Mouse (Mus musculus) frontal cortex, postnatal 25 days (tissue): Measurements from ENCODE around the gene Gna11.

Source experiments
- DNase-seq, 2 experiments: peaks; one replicate each; pipeline ENCODE4 v3.0.0; 2022; ENCODE audit warnings: low spot score in 2 of 2

The Gna11 gene

DNA sequence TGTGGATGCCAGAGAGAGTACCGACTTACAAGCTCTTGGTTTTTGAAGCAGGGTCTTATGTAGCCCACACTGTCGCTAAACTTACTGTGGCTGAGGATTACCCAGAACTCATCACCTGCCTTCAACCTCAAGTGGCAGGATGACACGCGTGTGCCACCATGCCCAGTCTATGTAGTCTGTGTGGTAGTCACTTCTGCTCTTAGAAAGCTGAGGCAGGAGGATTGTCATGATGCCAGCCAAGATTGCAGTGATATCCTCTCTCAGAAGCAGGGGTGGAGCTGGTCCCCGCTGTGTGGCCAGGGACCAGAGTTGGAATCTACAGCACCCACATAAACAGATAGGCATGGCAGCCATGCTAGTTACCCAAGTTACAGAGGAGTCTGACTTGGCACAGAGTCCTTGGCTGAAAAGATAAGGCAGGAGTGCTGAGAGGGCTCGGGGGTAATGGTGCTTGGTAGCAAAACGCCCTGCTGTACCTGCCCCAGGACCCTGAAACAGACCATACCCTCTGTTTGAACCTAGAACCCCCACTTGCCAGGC is 59.4 kb downstream of the Gna11 start:
- DNase-seq, result no peak

DNA sequence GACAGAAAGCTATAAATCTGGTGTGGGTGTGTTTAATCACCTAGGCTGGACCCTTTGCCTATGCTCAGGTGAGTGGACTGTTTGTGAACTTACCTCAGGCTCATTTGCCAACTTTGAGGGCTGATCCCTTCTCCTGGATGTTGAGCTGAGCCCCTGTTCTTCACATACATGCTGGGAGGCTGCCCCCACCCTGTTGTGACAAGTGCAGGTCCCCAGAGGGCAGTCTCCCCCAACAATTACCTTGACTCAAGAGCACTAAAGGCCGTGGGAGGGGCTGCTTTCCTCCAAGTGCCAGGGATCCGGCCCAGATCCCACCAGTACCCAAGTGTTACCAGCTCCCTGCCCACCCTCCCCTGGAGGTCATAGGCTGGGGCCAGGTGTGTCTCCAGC is 59.9 kb downstream of the Gna11 start:
- DNase-seq, result no peak

DNA sequence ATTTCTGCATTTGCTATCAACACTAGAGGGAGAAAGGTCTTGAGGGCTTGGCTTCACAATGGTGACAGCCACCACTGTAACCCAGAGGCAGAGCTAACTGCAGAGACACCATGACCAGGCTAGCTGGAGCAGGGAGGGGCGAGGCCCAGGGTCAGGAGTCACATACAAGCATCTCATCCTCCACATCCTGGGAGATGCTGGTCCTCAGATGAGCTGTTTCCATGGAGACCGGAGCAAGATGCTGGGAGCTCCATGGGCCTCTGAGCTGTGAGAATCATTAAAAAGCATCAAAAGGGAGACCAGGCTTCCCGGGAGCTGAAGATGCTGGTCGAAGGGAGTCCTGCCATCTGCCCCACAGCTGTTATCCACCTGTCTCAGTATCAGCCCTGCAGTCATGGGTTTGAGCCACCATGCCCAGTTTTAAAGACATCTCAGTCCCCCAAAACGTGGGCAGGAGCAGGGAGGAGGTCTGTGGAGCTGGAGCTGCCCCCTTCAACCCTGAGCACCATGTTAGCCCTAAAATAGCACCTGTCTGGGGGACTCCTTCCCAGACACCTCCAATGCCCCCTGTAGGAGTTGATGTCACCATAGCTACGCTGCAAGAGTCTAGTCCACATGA is 60.4 kb downstream of the Gna11 start:
- DNase-seq, result no peak

DNA sequence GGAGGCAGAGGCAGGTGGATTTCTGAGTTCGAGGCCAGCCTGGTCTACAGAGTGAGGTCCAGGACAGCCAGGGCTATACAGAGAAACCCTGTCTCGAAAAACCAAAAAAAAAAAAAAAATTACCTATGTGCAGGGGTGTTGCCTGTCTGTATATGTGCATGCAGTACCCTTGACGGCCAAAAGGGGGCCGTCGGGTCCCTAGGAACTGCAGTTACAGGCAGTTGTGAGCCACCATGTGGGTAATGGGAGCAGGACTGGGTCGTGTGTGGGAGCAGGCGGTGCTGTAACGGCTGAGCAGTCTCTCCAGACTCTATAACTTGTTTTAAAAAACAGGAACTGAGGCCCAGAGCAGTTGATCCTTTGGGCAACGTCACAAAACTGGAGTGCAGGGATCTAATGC is 61.0 kb downstream of the Gna11 start:
- no peak for DNase-seq

DNA sequence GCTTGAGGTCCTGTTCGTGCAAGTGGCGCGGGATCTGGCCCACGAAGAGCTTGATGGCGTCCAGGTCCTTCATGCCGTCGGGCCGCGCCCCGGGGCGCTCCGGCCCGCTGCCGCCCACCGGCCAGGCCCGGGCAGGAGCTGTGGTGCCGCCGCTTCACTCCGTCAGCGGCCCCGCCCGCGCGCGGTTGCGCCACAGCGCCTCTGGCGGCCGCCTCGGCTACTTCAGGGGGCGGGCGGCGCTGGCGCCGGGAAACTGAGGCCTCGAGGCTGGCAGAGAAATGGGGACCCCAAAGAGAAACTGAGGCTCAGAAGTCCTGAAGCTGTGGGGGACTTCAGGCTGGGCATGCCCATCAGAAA is 62.5 kb downstream of the Gna11 start, which contains the start of gene Celf5:
Gene Celf5, minus strand, starts transcription at position 177 of the 357 bp plus-strand sequence.
- peak in 1 of 2 experiments; percentile 55 for DNase-seq

DNA sequence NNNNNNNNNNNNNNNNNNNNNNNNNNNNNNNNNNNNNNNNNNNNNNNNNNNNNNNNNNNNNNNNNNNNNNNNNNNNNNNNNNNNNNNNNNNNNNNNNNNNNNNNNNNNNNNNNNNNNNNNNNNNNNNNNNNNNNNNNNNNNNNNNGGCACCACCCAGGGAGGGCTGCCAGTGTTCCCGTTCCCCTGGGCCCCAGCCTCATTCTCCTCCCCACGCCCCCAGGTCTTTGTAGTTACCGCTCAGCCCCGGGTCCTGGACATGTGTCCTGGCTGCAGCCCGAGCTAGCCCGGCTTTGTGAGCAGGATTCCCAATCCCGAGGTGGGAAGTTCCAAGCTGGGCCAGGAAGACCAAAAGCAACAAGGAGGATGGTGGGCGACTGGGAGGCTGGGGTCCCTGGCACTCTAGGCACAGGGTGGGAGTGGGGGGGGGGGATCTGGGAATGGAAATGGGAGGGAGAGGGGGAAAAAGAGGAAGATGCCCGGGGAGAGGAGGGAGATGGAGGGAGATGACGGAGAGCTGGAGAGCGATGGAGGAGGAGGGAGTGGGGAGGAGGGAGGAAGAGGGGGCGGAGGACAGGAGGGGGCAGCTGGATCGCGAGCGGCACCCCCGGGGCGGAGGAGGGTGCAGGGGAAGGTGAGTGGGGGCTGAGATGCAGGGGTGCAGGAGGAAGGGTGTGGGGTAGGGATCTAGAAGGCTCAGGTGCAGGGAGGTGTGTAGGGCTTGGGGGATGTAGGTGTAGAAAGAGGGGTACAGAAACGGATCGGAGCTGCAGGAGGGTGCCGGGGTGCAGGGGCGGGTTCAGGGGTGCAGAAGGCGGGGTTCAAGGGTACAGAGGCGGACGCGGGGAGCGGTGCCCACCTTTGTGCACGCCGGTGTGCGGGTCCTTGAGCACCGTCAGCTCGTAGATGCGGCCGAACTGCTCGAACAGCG is 63.1 kb downstream of the Gna11 start:
- no peak for DNase-seq
